Mouse (Mus musculus) heart, adult 11 months (tissue): ENCODE measurements at regions not wholly inside any gene's neighbourhood (a gene's known extent, or its start where the extent isn't known, plus 50 kb on each side); places are given as distances from the start of the nearest gene placed in this dataset.

Experiments
- DNase-seq: peaks from one replicate; pipeline ENCODE4 v3.0.0; 2022

DNA sequence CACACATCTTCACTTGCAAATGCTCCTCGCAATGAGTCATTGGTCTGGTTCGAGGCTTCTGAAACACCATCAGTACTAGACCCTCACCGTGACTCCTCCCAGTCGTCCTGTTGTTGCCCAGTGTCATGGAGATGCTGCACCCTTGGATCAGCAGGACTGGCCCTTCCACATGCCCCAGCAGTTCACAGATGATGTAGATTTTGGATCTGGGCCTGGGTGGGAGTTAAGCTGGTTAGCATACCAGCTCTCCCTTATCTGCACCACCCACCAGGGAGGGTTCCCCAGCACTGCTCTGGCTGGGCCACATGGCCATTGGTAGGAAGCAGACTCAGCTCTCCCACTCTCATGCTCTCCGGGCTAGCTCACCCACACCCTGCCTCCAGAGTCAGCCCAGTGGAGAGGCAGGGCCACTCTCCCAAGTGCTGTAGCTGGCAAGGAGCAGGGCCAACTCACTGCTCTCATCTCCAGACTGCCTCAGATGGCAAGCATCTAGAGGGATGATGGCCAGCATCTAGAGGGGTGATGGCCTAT is 60.8 kb upstream of the Thy1 start:
- DNase-seq: peak; percentile 95

DNA sequence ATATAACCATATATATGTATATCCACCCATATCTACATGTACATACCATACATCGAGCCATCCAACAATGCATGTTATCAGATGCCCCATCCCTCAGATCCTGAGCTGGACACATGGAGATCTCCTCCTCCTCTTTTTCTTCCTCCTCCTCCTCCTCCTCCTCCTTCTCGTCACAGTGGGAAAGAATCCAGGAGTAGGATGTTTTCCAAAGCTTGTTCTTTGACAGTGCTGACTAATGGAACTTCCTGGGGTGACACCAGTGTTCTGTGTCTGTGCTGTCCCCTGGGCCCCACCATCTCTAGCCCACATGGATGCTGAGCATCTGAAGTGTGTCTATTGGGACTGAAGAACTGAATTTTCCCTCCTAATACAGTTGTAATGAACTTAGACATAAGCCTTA is 60.0 kb upstream of the Thy1 start:
- no peak for DNase-seq

GRCm38 (mm10) chr9:43984181-43985062 is 58.8 kb upstream of the Thy1 start:
- DNase-seq: peak; percentile 99

DNA sequence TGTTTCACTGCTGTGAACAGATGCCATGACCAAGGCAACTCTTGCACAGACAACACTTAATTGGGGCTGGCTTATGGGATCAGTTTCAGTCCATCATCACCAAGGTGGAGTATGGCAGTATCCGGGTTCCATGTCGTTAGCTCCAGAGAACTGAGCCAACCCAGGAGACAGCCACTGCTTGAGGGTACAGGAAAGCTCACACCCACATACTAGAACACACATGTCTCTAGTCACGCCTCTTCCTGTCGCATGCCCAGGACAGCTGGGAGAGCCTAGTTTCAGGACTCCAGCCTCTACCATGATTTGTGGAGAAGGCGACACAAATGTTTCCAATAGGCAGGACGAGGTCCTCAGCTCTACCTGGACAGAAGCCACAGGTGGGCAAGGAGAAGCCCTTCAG is 55.2 kb upstream of the Thy1 start:
- no peak for DNase-seq

GRCm38 (mm10) chr9:43988981-43989860 is 54.0 kb upstream of the Thy1 start:
- peak; percentile 92 for DNase-seq

- DNase-seq: peak; percentile 95
These were observed 53.1 kb upstream of the Thy1 start for GRCm38 (mm10) chr9:43990124-43990523.

DNA sequence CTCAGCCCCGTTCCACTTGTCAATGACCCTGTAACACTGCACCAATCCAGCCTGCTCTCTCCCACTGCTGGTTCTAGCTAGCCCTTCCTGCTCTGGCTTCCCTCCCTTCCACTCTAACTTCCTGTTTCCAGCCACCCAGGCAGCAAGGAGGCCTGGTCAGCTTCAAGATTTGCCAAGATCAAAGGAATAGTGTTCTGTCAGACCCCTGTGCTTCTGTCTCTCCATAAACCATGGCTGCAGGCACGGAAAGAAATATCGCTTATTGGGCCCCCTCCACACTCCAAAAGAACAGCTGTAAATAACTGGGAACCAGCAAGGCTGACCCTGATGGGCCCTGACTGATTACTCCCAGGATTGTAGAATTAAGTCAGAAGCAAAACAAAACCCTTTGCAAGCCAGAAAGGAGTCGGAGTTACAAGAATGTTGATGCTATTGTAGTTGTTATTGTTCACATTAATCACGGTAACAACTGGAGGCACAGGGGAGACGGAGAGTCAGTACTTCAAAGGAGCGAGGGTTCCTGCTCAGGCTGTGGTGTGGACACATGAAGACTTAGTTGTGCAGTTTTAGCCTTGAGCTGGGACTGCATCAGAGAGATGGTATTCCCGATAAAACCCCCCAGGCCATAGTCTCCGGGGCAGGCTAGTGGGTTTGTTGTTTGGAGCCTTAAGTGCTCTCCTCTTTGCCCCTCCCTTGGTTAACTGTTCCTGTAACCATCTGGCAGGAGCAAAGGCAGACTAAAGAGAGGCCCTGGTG is 49.8 kb upstream of the Thy1 start:
- DNase-seq: peak; percentile 95
